Mouse (Mus musculus): ENCODE measurements around the gene Gstt2. TPM values are rescaled to one million over a fixed set of nuclear protein-coding genes. Genes with fewer than 3 reads are reported as not detected.

Gene Gstt2
- polyA plus RNA-seq, 1 experiment = 26.3 TPM

DNA sequence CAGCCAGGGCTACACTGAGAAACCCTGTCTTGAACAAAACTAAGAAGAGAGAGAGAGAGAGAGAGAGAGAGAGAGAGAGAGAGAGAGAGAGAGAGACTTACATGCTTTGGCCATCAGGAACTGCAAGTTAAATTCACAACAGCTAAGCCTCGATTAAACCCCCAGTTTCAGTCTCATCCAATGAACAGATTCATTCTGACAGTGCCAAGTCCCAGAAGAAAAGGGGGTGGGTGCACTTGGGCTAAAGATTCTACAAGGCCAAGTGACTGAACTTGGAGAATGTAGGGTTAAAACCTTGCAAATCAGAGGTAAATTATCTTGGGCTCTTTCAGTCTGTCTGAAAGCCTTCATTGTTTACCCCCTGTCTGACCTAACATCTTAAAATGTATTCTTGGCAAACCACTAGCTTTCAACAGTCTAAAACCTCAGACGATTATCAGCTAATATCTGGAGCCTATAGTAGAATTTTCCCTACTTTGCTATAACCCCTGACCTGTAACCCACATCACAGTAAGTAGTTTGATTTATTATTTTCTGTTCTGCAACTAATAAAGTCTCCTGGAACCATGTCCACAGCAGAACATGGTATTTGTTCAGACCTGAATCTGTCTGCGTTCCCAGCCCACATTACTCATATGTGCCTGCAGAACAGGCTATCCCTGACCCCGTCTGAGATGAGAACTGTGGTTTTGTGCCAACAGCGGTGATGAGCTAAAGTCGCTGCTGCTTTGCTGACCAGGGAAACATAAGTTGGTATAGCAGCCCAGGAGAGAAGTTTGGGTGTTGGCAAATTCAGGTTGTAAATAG lies 43.8 kb upstream of the Gstt2 start:
- Histone ChIP-seq H3K27ac (ENCODE audit: insufficient read depth, low read length) (peak overlapping the region; percentile 85), H3K27me3 (ENCODE audit: control insufficient read depth, insufficient read depth, low read length, poor library complexity, severe bottlenecking) (no peaks in the 10 kb centered on the region), H3K4me3 (ENCODE audit: low read depth, low read length) (0 out of 2 replicates have a peak overlapping the region, but pooled peaks have one; percentile 10), H3K36me3 (ENCODE audit: control insufficient read depth, insufficient read depth, low read length, poor library complexity, severe bottlenecking) (no peaks in the 10 kb centered on the region), H3K4me1 (ENCODE audit: control insufficient read depth, insufficient read depth, low read length) (peaks cover 2% of the 10 kb centered on the region), H3K9me3 (replicated peaks; ENCODE audit: control insufficient read depth, insufficient read depth, low read length, poor library complexity, severe bottlenecking) (no peaks in the 10 kb centered on the region), H3K9ac (ENCODE audit: low read depth, poor library complexity, severe bottlenecking) (peak overlapping the region; percentile 32; the same call in 1 of the 2 replicates)
- TF ChIP-seq EP300 (IDR thresholded peaks at IDR 0.05; ENCODE audit: insufficient read depth, low read depth, low read length) (no peak), CTCF (IDR thresholded peaks at IDR 0.05; ENCODE audit: low read depth, low read length) (no peak), POLR2A (IDR thresholded peaks at IDR 0.05; ENCODE audit: insufficient read depth, low read length) (no peak)

DNA sequence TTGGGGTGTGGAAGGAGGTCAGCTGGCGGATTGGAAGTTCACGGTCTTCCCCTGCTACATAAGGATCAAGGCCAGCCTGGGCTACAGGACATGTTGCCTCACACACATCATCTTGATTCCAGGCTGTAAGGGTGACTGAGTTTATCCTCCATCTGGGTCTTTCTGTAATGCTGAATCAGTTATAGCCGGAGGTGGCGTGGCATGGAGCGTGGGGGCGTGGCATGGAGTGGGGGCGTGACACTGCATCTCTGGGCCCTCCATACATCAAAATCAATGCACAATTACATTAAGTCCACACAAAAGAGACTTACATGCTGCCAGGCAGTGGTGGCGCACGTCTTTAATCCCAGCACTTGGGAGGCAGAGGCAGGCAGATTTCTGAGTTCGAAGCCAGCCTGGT lies 43.1 kb upstream of the Gstt2 start:
- Histone ChIP-seq H3K9ac (ENCODE audit: low read depth, poor library complexity, severe bottlenecking) (peak overlapping the region; percentile 53), H3K4me3 (ENCODE audit: low read depth, low read length) (peak overlapping the region; percentile 77)

DNA sequence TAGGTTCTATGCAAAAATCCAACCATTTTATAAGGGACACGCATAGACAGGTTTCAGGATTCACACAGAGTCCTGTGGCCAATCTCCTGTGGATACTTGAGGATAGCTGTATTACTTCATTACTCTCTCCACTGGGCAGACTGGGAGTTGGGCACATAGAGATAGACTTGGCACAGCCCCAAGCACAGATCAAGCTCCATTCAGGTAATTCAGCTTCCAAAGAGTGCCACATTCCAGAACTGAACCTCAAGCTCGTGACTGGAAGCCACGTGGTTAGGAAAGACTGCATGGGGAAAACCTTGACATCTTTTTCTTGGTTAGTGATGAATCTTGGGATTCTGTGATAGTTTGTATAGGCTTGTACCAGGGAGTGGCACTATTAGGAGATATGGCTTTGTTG lies 41.6 kb upstream of the Gstt2 start:
- H3K9me3 ChIP-seq (replicated peaks; ENCODE audit: control insufficient read depth, insufficient read depth, low read length, poor library complexity, severe bottlenecking) = no peaks in the 10 kb centered on the region
- no peaks in the 10 kb centered on the region for H3K27me3 ChIP-seq (ENCODE audit: control insufficient read depth, insufficient read depth, low read length, poor library complexity, severe bottlenecking)
- no peaks in the 10 kb centered on the region for H3K36me3 ChIP-seq (ENCODE audit: control insufficient read depth, insufficient read depth, low read length, poor library complexity, severe bottlenecking)
- TF ChIP-seq CTCF (IDR thresholded peaks at IDR 0.05; ENCODE audit: low read depth, low read length) (no peak), EP300 (IDR thresholded peaks at IDR 0.05; ENCODE audit: insufficient read depth, low read depth, low read length) (no peak), POLR2A (IDR thresholded peaks at IDR 0.05; ENCODE audit: insufficient read depth, low read length) (no peak)
- no peak overlapping the region for H3K27ac ChIP-seq (ENCODE audit: insufficient read depth, low read length)
- H3K9ac ChIP-seq (ENCODE audit: low read depth, poor library complexity, severe bottlenecking) = no peak overlapping the region
- H3K4me1 ChIP-seq (ENCODE audit: control insufficient read depth, insufficient read depth, low read length) = peaks cover 5% of the 10 kb centered on the region
- no peak overlapping the region for H3K4me3 ChIP-seq (ENCODE audit: low read depth, low read length)

More for the DNA sequence above, 43.1 kb upstream of the Gstt2 start:
- TF ChIP-seq EP300 (IDR thresholded peaks at IDR 0.05; ENCODE audit: insufficient read depth, low read depth, low read length) (peak; percentile 55; the same call in 1 of the 2 replicates), POLR2A (IDR thresholded peaks at IDR 0.05; ENCODE audit: insufficient read depth, low read length) (peak; percentile 28), CTCF (IDR thresholded peaks at IDR 0.05; ENCODE audit: low read depth, low read length) (no peak)
- Histone ChIP-seq H3K9me3 (replicated peaks; ENCODE audit: control insufficient read depth, insufficient read depth, low read length, poor library complexity, severe bottlenecking) (no peaks in the 10 kb centered on the region), H3K27me3 (ENCODE audit: control insufficient read depth, insufficient read depth, low read length, poor library complexity, severe bottlenecking) (no peaks in the 10 kb centered on the region), H3K27ac (ENCODE audit: insufficient read depth, low read length) (peak overlapping the region; percentile 49), H3K36me3 (ENCODE audit: control insufficient read depth, insufficient read depth, low read length, poor library complexity, severe bottlenecking) (no peaks in the 10 kb centered on the region), H3K4me1 (ENCODE audit: control insufficient read depth, insufficient read depth, low read length) (peaks cover 3% of the 10 kb centered on the region)

DNA sequence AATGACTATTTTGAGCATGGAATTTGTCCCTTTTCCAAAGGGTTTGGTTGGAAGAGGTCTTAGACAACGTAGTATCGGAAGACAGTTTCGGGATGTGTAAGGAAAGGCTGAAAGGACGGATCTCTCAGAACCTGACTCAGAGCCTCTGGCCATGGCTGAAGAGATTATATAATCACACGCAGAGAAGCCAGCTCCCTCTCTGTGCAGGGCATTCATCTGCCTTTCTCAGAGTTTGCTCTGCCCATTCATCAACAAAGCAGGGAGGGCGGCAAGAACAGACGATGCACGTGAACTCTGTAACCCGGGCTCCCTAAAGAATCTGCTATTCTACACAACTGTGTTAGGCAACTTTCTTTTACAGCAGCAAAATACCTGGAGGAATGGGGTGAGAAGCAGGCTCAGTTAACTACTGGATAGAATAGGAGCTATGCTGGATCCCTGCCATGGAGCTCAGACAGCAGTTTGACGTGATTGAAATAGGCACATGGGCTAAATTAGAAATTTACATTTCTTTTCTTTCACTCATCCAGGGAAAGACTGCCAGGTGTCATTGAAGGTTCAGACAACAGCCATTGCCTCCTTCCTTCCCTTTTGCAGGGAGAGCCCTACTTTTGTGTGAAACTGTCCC lies 36.4 kb upstream of the Gstt2 start:
- H3K4me3 ChIP-seq (ENCODE audit: low read depth, low read length) = peak overlapping the region; percentile 17; the same call in 1 of the 2 replicates

DNA sequence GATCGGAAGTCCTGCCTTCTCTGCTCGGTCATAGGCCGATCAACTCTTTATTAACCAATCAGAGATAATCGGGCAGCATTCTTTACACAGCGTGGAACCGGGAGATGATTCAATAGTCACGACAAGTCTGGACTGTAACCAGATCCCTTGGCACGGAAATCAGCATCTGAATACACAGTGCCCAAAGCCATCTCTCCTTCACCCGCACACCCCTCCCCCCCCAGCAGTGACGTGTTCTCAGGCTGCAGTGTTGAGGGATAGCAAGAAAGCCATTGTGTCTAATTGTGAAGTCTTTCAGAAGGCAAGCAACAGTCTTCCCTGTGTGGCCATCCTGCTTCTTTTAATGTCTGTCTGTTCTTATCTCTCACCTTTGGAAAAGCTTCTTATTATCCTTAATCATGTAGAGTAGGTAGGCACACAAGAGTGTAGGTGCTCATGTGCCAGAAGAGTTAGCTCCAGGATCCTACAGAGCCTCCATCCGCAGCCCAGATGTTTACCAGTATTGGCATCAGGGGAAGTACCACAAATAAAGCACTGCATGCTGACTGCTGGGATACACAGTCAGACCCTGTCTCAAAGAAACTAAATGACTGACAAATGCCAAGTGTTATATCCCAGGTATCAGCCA lies 35.8 kb upstream of the Gstt2 start:
- Histone ChIP-seq H3K9me3 (replicated peaks; ENCODE audit: control insufficient read depth, insufficient read depth, low read length, poor library complexity, severe bottlenecking) (no peaks in the 10 kb centered on the region), H3K4me1 (ENCODE audit: control insufficient read depth, insufficient read depth, low read length) (peaks cover 3% of the 10 kb centered on the region), H3K27me3 (ENCODE audit: control insufficient read depth, insufficient read depth, low read length, poor library complexity, severe bottlenecking) (no peaks in the 10 kb centered on the region), H3K9ac (ENCODE audit: low read depth, poor library complexity, severe bottlenecking) (peak overlapping the region; percentile 75), H3K36me3 (ENCODE audit: control insufficient read depth, insufficient read depth, low read length, poor library complexity, severe bottlenecking) (no peaks in the 10 kb centered on the region), H3K27ac (ENCODE audit: insufficient read depth, low read length) (peak overlapping the region; percentile 96), H3K4me3 (ENCODE audit: low read depth, low read length) (peak overlapping the region; percentile 38)
- peak; percentile 99 for TF ChIP-seq EP300 (IDR thresholded peaks at IDR 0.05; ENCODE audit: insufficient read depth, low read depth, low read length)
- TF ChIP-seq CTCF (IDR thresholded peaks at IDR 0.05; ENCODE audit: low read depth, low read length) = no peak

More for the DNA sequence above, 36.4 kb upstream of the Gstt2 start:
- Histone ChIP-seq H3K9ac (ENCODE audit: low read depth, poor library complexity, severe bottlenecking) (peak overlapping the region; percentile 5), H3K27me3 (ENCODE audit: control insufficient read depth, insufficient read depth, low read length, poor library complexity, severe bottlenecking) (no peaks in the 10 kb centered on the region), H3K36me3 (ENCODE audit: control insufficient read depth, insufficient read depth, low read length, poor library complexity, severe bottlenecking) (no peaks in the 10 kb centered on the region), H3K27ac (ENCODE audit: insufficient read depth, low read length) (peak overlapping the region; percentile 96), H3K9me3 (replicated peaks; ENCODE audit: control insufficient read depth, insufficient read depth, low read length, poor library complexity, severe bottlenecking) (no peaks in the 10 kb centered on the region), H3K4me1 (ENCODE audit: control insufficient read depth, insufficient read depth, low read length) (peaks cover 3% of the 10 kb centered on the region)
- TF ChIP-seq POLR2A (IDR thresholded peaks at IDR 0.05; ENCODE audit: insufficient read depth, low read length) = no peak

Measured in ES-Bruce4 (cell line).